Mouse (Mus musculus): ENCODE data around the gene Trim38. TPM values are rescaled to one million over a fixed set of nuclear protein-coding genes. Genes with fewer than 3 reads are reported as not detected.

The Trim38 gene
- polyA plus RNA-seq, 1 experiment: not detected

DNA sequence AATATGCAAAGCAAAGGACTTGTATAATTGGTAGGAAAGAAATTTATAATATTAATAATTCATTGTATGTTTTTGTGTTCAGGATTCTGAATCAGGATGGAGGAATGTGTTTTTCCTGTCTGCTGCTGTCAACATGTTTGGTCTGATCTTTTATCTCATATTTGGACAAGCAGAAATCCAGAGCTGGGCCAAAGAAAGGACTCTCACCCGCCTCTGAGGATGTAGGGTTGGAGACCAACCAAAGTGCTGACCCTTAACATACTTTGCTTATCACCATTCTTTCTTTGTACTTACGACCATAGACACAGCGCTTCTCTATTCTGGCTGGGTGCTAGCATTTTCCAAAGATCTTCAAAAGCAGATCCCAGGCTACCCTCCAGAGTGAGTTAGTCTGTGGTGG lies 52.5 kb downstream of the Trim38 start:
- no peak for TF ChIP-seq POLR2A (IDR thresholded peaks at IDR 0.05; ENCODE audit: control insufficient read depth, extremely low read depth, insufficient read depth, low read length, poor library complexity)
- no peak for TF ChIP-seq CTCF (IDR thresholded peaks at IDR 0.05; ENCODE audit: borderline replicate concordance, control insufficient read depth, extremely low read depth, insufficient read depth, low read length, poor library complexity)

GRCm38 (mm10) chr13:23826606-23827005 lies 56.9 kb downstream of the Trim38 start:
- no peak overlapping the region for H3K27ac ChIP-seq (ENCODE audit: control insufficient read depth, insufficient read depth, low read length)
- WGBS: 78% methylated on average over 3 of the region's 3 CpGs

More for the DNA sequence above, 52.5 kb downstream of the Trim38 start:
- no peaks in the 10 kb centered on the region for H3K36me3 ChIP-seq (ENCODE audit: control insufficient read depth, insufficient read depth, low read length)
- 97% methylated on average over 3 of the region's 3 CpGs for WGBS
- H3K27ac ChIP-seq (ENCODE audit: control insufficient read depth, insufficient read depth, low read length): no peak overlapping the region
- no peak overlapping the region for H3K4me3 ChIP-seq (ENCODE audit: control insufficient read depth, insufficient read depth, low read length)
- H3K27me3 ChIP-seq (ENCODE audit: control insufficient read depth, insufficient read depth, low read length): no peaks in the 10 kb centered on the region
- no peaks in the 10 kb centered on the region for H3K4me1 ChIP-seq (replicated peaks; ENCODE audit: control insufficient read depth, insufficient read depth, low read length)
- no peak for DNase-seq

DNA sequence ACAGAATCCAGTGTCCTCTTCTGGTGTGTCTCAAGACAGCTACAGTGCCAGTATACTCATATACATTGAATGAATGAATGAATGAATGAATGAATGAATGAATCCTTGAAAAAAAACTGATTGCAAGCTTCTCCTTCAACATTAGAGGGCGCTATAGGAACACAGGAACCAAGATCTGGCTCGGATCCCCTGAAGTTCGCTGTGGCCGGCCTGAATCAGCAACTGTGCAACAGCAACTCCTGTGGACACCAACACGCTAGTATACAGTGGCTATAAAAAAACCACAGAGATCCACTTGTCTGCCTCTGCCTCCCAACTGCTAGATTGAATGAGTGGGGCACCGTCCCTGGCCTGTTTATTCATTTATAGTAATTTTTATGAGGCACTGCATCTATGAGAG lies 63.3 kb downstream of the Trim38 start:
- H3K4me1 ChIP-seq (replicated peaks; ENCODE audit: control insufficient read depth, insufficient read depth, low read length): no peaks in the 10 kb centered on the region
- no peaks in the 10 kb centered on the region for H3K27me3 ChIP-seq (ENCODE audit: control insufficient read depth, insufficient read depth, low read length)
- H3K27ac ChIP-seq (ENCODE audit: control insufficient read depth, insufficient read depth, low read length): no peak overlapping the region
- no peak for DNase-seq
- WGBS: 17% methylated on average over 6 of the region's 6 CpGs
- no peaks in the 10 kb centered on the region for H3K36me3 ChIP-seq (ENCODE audit: control insufficient read depth, insufficient read depth, low read length)
- H3K4me3 ChIP-seq (ENCODE audit: control insufficient read depth, insufficient read depth, low read length): no peak overlapping the region
- TF ChIP-seq CTCF (IDR thresholded peaks at IDR 0.05; ENCODE audit: borderline replicate concordance, control insufficient read depth, extremely low read depth, insufficient read depth, low read length, poor library complexity) (no peak), POLR2A (IDR thresholded peaks at IDR 0.05; ENCODE audit: control insufficient read depth, extremely low read depth, insufficient read depth, low read length, poor library complexity) (no peak)

More at GRCm38 (mm10) chr13:23826606-23827005, 56.9 kb downstream of the Trim38 start:
- no peaks in the 10 kb centered on the region for H3K4me1 ChIP-seq (replicated peaks; ENCODE audit: control insufficient read depth, insufficient read depth, low read length)
- H3K27me3 ChIP-seq (ENCODE audit: control insufficient read depth, insufficient read depth, low read length): no peaks in the 10 kb centered on the region
- TF ChIP-seq POLR2A (IDR thresholded peaks at IDR 0.05; ENCODE audit: control insufficient read depth, extremely low read depth, insufficient read depth, low read length, poor library complexity) (no peak), CTCF (IDR thresholded peaks at IDR 0.05; ENCODE audit: borderline replicate concordance, control insufficient read depth, extremely low read depth, insufficient read depth, low read length, poor library complexity) (no peak)
- H3K4me3 ChIP-seq (ENCODE audit: control insufficient read depth, insufficient read depth, low read length): no peak overlapping the region
- DNase-seq: no peak
- H3K36me3 ChIP-seq (ENCODE audit: control insufficient read depth, insufficient read depth, low read length): no peaks in the 10 kb centered on the region

- no peaks in the 10 kb centered on the region for H3K27me3 ChIP-seq (ENCODE audit: control insufficient read depth, insufficient read depth, low read length)
- H3K4me3 ChIP-seq (ENCODE audit: control insufficient read depth, insufficient read depth, low read length): no peak overlapping the region
Observed at GRCm38 (mm10) chr13:23834836-23835235, 65.1 kb downstream of the Trim38 start.

DNA sequence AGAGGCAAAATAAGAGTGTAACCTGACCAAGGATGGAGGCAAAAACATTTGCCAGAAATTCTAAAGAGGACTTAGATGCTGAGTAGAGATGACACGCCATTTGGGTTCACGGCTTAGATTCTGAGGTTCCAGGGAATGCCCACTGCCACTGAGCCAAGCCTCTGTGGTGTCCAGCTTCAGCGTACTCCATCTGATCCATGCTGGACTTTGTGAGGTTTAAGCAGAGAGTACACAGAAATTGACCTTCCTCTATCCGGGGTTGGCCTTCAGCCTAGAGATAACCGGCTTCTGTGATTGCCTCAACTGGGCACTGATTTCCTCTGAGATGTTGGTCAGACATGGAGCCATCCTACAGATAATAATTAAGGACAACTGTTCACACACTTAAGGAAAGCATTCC lies 66.9 kb downstream of the Trim38 start:
- 94% methylated on average over 5 of the region's 5 CpGs for WGBS
- no peak for DNase-seq

More at GRCm38 (mm10) chr13:23834836-23835235, 65.1 kb downstream of the Trim38 start:
- Histone ChIP-seq H3K4me1 (replicated peaks; ENCODE audit: control insufficient read depth, insufficient read depth, low read length) (no peaks in the 10 kb centered on the region), H3K27ac (ENCODE audit: control insufficient read depth, insufficient read depth, low read length) (no peak overlapping the region), H3K36me3 (ENCODE audit: control insufficient read depth, insufficient read depth, low read length) (no peaks in the 10 kb centered on the region)
- no peak for DNase-seq
- WGBS: 97% methylated on average over 5 of the region's 5 CpGs
- no peak for TF ChIP-seq CTCF (IDR thresholded peaks at IDR 0.05; ENCODE audit: borderline replicate concordance, control insufficient read depth, extremely low read depth, insufficient read depth, low read length, poor library complexity)
- TF ChIP-seq POLR2A (IDR thresholded peaks at IDR 0.05; ENCODE audit: control insufficient read depth, extremely low read depth, insufficient read depth, low read length, poor library complexity): no peak

DNA sequence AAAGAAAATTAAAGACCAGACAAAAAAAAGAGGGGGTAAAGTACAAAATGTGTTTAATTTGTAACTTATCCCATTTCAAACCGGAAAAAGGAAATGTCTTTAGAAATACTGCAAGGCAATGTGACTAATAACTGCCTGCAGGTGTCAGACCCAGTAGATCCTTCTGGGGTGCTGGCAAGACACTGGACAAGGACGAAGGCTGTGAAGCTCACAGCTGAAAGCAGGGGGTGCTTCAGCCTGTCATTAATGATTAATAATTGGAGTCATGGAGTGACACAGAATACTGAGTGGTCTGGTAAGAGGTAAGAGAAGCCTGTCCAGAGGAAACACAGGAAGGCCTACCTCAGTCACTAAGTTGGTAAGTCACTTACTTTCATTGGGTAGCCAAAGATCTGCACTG lies 69.6 kb downstream of the Trim38 start, which contains the start of gene Slc17a3:
TSS of gene Slc17a3 (plus strand) at position 127 of the 400 bp plus-strand sequence.
- DNase-seq: no peak
- Histone ChIP-seq H3K27me3 (ENCODE audit: control insufficient read depth, insufficient read depth, low read length) (no peaks in the 10 kb centered on the region), H3K4me1 (replicated peaks; ENCODE audit: control insufficient read depth, insufficient read depth, low read length) (no peaks in the 10 kb centered on the region), H3K4me3 (ENCODE audit: control insufficient read depth, insufficient read depth, low read length) (no peak within 1 kb of the TSS), H3K27ac (ENCODE audit: control insufficient read depth, insufficient read depth, low read length) (no peak within 1 kb of the TSS), H3K36me3 (ENCODE audit: control insufficient read depth, insufficient read depth, low read length) (no peaks in the 10 kb centered on the region)
- TF ChIP-seq POLR2A (IDR thresholded peaks at IDR 0.05; ENCODE audit: control insufficient read depth, extremely low read depth, insufficient read depth, low read length, poor library complexity) (no peak), CTCF (IDR thresholded peaks at IDR 0.05; ENCODE audit: borderline replicate concordance, control insufficient read depth, extremely low read depth, insufficient read depth, low read length, poor library complexity) (no peak)
- WGBS: 85% methylated on average over 2 of the region's 2 CpGs

More for the DNA sequence above, 66.9 kb downstream of the Trim38 start:
- Histone ChIP-seq H3K36me3 (ENCODE audit: control insufficient read depth, insufficient read depth, low read length) (no peaks in the 10 kb centered on the region), H3K4me3 (ENCODE audit: control insufficient read depth, insufficient read depth, low read length) (no peak overlapping the region), H3K4me1 (replicated peaks; ENCODE audit: control insufficient read depth, insufficient read depth, low read length) (no peaks in the 10 kb centered on the region), H3K27ac (ENCODE audit: control insufficient read depth, insufficient read depth, low read length) (no peak overlapping the region), H3K27me3 (ENCODE audit: control insufficient read depth, insufficient read depth, low read length) (no peaks in the 10 kb centered on the region)
- TF ChIP-seq POLR2A (IDR thresholded peaks at IDR 0.05; ENCODE audit: control insufficient read depth, extremely low read depth, insufficient read depth, low read length, poor library complexity) (no peak), CTCF (IDR thresholded peaks at IDR 0.05; ENCODE audit: borderline replicate concordance, control insufficient read depth, extremely low read depth, insufficient read depth, low read length, poor library complexity) (no peak)

Other genes with a start within 250 kb of the Trim38 start
- gene Hist1h4h, start 238.9 kb upstream of the Trim38 start, polyA plus RNA-seq (2012; rRNA removed): 150 and 182 TPM in 2 replicates
- 4,070 and 5,945 TPM in 2 replicates for gene Hist1h2af, start 236.0 kb upstream of the Trim38 start, polyA plus RNA-seq (2012; rRNA removed)
- 496 and 661 TPM in 2 replicates for gene Hist1h3g, start 234.5 kb upstream of the Trim38 start, polyA plus RNA-seq (2012; rRNA removed)
- gene Hist1h2bh, start 226.5 kb upstream of the Trim38 start, polyA plus RNA-seq (2012; rRNA removed): 37.8 and 51.2 TPM in 2 replicates
- 72.3 and 87.8 TPM in 2 replicates for gene Hist1h3f, start 225.9 kb upstream of the Trim38 start, polyA plus RNA-seq (2012; rRNA removed)
- 208 and 221 TPM in 2 replicates for gene Hist1h4f, start 218.3 kb upstream of the Trim38 start, polyA plus RNA-seq (2012; rRNA removed)
- gene Hist1h1d, start 216.7 kb upstream of the Trim38 start, polyA plus RNA-seq (2012; rRNA removed): 1.9 and 2.9 TPM in 2 replicates
- gene Hist1h3e, start 207.5 kb upstream of the Trim38 start, polyA plus RNA-seq (2012; rRNA removed): 245 and 339 TPM in 2 replicates
- 174 and 210 TPM in 2 replicates for gene Hist1h2ae, start 198.7 kb upstream of the Trim38 start, polyA plus RNA-seq (2012; rRNA removed)
- gene Hist1h2bg, start 198.5 kb upstream of the Trim38 start, polyA plus RNA-seq (2012; rRNA removed): 523 and 578 TPM in 2 replicates
- gene Hist1h2bf, start 195.7 kb upstream of the Trim38 start, polyA plus RNA-seq (2012; rRNA removed): 277 and 362 TPM in 2 replicates
- gene Hist1h2ad, start 195.5 kb upstream of the Trim38 start, polyA plus RNA-seq (2012; rRNA removed): 76.8 and 109 TPM in 2 replicates
- gene Hist1h3d, start 194.2 kb upstream of the Trim38 start, polyA plus RNA-seq (2012; rRNA removed): 161 and 207 TPM in 2 replicates
- 115 and 120 TPM in 2 replicates for gene Hist1h4d, start 188.3 kb upstream of the Trim38 start, polyA plus RNA-seq (2012; rRNA removed)
- 14.4 and 19.9 TPM in 2 replicates for gene Hist1h2be, start 148.8 kb upstream of the Trim38 start, polyA plus RNA-seq (2012; rRNA removed)
- gene Hist1h1e, start 147.4 kb upstream of the Trim38 start, polyA plus RNA-seq (2012; rRNA removed): 9.4 and 18.5 TPM in 2 replicates
- gene Hist1h2ac, start 86.0 kb upstream of the Trim38 start, polyA plus RNA-seq (2012; rRNA removed): 11.0 and 12.9 TPM in 2 replicates
- 153 and 154 TPM in 2 replicates for gene Hist1h2bc, start 85.7 kb upstream of the Trim38 start, polyA plus RNA-seq (2012; rRNA removed)
- 0.11 TPM in 1 of 2 replicates, not detected in the other for gene Hist1h1t, start 74.1 kb upstream of the Trim38 start, polyA plus RNA-seq (2012; rRNA removed)
- gene Hist1h4c, start 71.5 kb upstream of the Trim38 start, polyA plus RNA-seq (2012; rRNA removed): 69.8 and 70.6 TPM in 2 replicates
- gene Hfe, start 59.1 kb upstream of the Trim38 start, polyA plus RNA-seq (2012; rRNA removed): 9.8 and 13.5 TPM in 2 replicates
- 40.9 and 48.1 TPM in 2 replicates for gene Hist1h1c, start 31.1 kb upstream of the Trim38 start, polyA plus RNA-seq (2012; rRNA removed)
- gene Hist1h3c, start 24.3 kb upstream of the Trim38 start, polyA plus RNA-seq (2012; rRNA removed): 377 and 602 TPM in 2 replicates
- gene Hist1h2bb, start 23.2 kb upstream of the Trim38 start, polyA plus RNA-seq (2012; rRNA removed): 160 and 224 TPM in 2 replicates
- 258 and 455 TPM in 2 replicates for gene Hist1h2ab, start 18.8 kb upstream of the Trim38 start, polyA plus RNA-seq (2012; rRNA removed)
- gene Hist1h3b, start 17.6 kb upstream of the Trim38 start, polyA plus RNA-seq (2012; rRNA removed): 529 and 561 TPM in 2 replicates
- 101 and 134 TPM in 2 replicates for gene Hist1h4b, start 12.9 kb upstream of the Trim38 start, polyA plus RNA-seq (2012; rRNA removed)
- 295 and 320 TPM in 2 replicates for gene Hist1h4a, start 8.7 kb upstream of the Trim38 start, polyA plus RNA-seq (2012; rRNA removed)
- 348 and 451 TPM in 2 replicates for gene Hist1h3a, start 7.5 kb upstream of the Trim38 start, polyA plus RNA-seq (2012; rRNA removed)
- gene Hist1h1a, start 6.2 kb upstream of the Trim38 start, polyA plus RNA-seq (2012; rRNA removed): 18.2 and 21.2 TPM in 2 replicates
- 0.08 and 0.26 TPM in 2 replicates for gene Slc17a2, start 37.1 kb downstream of the Trim38 start, polyA plus RNA-seq (2012; rRNA removed)
- gene Slc17a3, start 69.5 kb downstream of the Trim38 start, polyA plus RNA-seq (2012; rRNA removed): 0.05 and 0.13 TPM in 2 replicates
- 0.11 and 0.13 TPM in 2 replicates for gene Slc17a1, start 97.8 kb downstream of the Trim38 start, polyA plus RNA-seq (2012; rRNA removed)
- 0.16 and 0.27 TPM in 2 replicates for gene Slc17a4, start 145.1 kb downstream of the Trim38 start, polyA plus RNA-seq (2012; rRNA removed)
- gene Hist1h2ba, start 164.2 kb downstream of the Trim38 start, polyA plus RNA-seq (2012; rRNA removed): not detected in 2 replicates
- not detected in 2 replicates for gene Hist1h2aa, start 164.5 kb downstream of the Trim38 start, polyA plus RNA-seq (2012; rRNA removed)
- 0.11 TPM in 1 of 2 replicates, not detected in the other for gene Scgn, start 221.3 kb downstream of the Trim38 start, polyA plus RNA-seq (2012; rRNA removed)

Measured in thymus, adult 2 months (tissue).